Mouse (Mus musculus): ENCODE data around the gene Sinhcaf. TPM values are rescaled to one million over a fixed set of nuclear protein-coding genes. Genes with fewer than 3 reads are reported as not detected.
"Not testable (repeated sequence)": the region's sequence is repeated elsewhere in the genome, so short reads cannot be mapped to it uniquely, and the experiment has no call there.

The Sinhcaf gene
- polyA plus RNA-seq, 1 experiment from 2014 or later = 141 TPM

- ATAC-seq = no peak; the same call in 1 of the 2 replicates
- under 1% methylated on average over 25 of the region's 30 CpGs for WGBS
Measured at GRCm38 (mm10) chr6:148944344-148944766, 1.9 kb downstream of the Sinhcaf start.

GRCm38 (mm10) chr6:148943695-148944094 lies 2.6 kb downstream of the Sinhcaf start:
- no peaks in the 10 kb centered on the region for H3K9me3 ChIP-seq
- peak overlapping the region; percentile 94 for H3K4me3 ChIP-seq (replicated peaks)
- H3K36me3 ChIP-seq = no peaks in the 10 kb centered on the region
- WGBS = 10% methylated on average over 3 of the region's 3 CpGs
- H3K4me2 ChIP-seq (replicated peaks) = peak overlapping the region; percentile 70
- no peaks in the 10 kb centered on the region for H3K27me3 ChIP-seq
- peak overlapping the region; percentile 93 for H3K9ac ChIP-seq (replicated peaks)
- no peak for ATAC-seq
- H3K27ac ChIP-seq = no peak overlapping the region
- peaks cover 32% of the 10 kb centered on the region for H3K4me1 ChIP-seq (replicated peaks)

More at GRCm38 (mm10) chr6:148944344-148944766, 1.9 kb downstream of the Sinhcaf start:
- peak overlapping the region; percentile 80 for H3K27ac ChIP-seq
- peaks cover 32% of the 10 kb centered on the region for H3K4me1 ChIP-seq (replicated peaks)
- H3K9ac ChIP-seq (replicated peaks) = peak overlapping the region; percentile 93
- no peaks in the 10 kb centered on the region for H3K36me3 ChIP-seq
- no peaks in the 10 kb centered on the region for H3K27me3 ChIP-seq
- no peaks in the 10 kb centered on the region for H3K9me3 ChIP-seq
- H3K4me3 ChIP-seq (replicated peaks) = peak overlapping the region; percentile 94
- H3K4me2 ChIP-seq (replicated peaks) = peak overlapping the region; percentile 70

- ATAC-seq = no peak
- Histone ChIP-seq H3K36me3 (no peaks in the 10 kb centered on the region), H3K27ac (no peak overlapping the region), H3K4me3 (replicated peaks) (no peak overlapping the region), H3K9me3 (no peaks in the 10 kb centered on the region), H3K9ac (replicated peaks) (no peak overlapping the region), H3K4me1 (replicated peaks) (peaks cover 32% of the 10 kb centered on the region), H3K4me2 (replicated peaks) (peak overlapping the region; percentile 3; the same call in 1 of the 2 replicates), H3K27me3 (no peaks in the 10 kb centered on the region)
- WGBS = 74% methylated on average over 4 of the region's 4 CpGs
Measured at GRCm38 (mm10) chr6:148942406-148942805, 3.9 kb downstream of the Sinhcaf start.

GRCm38 (mm10) chr6:148941880-148942279 lies 4.4 kb downstream of the Sinhcaf start:
- H3K4me2 ChIP-seq (replicated peaks) = no peak overlapping the region
- WGBS = 45% methylated on average over 5 of the region's 5 CpGs

GRCm38 (mm10) chr6:148940383-148940782 lies 5.9 kb downstream of the Sinhcaf start:
- not testable (repeated sequence) for ATAC-seq; H3K4me2 ChIP-seq (replicated peaks); H3K36me3 ChIP-seq; H3K27ac ChIP-seq; H3K4me3 ChIP-seq (replicated peaks); H3K9ac ChIP-seq (replicated peaks); H3K27me3 ChIP-seq; H3K9me3 ChIP-seq
- peaks cover 30% of the 10 kb centered on the region for H3K4me1 ChIP-seq (replicated peaks)
- WGBS = 93% methylated on average over 2 of the region's 3 CpGs

More at GRCm38 (mm10) chr6:148941880-148942279, 4.4 kb downstream of the Sinhcaf start:
- Histone ChIP-seq H3K9me3 (no peaks in the 10 kb centered on the region), H3K27ac (no peak overlapping the region), H3K36me3 (no peaks in the 10 kb centered on the region), H3K4me3 (replicated peaks) (no peak overlapping the region), H3K9ac (replicated peaks) (no peak overlapping the region), H3K27me3 (no peaks in the 10 kb centered on the region), H3K4me1 (replicated peaks) (peaks cover 29% of the 10 kb centered on the region)
- ATAC-seq = no peak

- Histone ChIP-seq H3K4me2 (replicated peaks) (no peak overlapping the region), H3K27me3 (no peaks in the 10 kb centered on the region), H3K36me3 (no peaks in the 10 kb centered on the region), H3K9me3 (no peaks in the 10 kb centered on the region), H3K27ac (no peak overlapping the region), H3K4me3 (replicated peaks) (no peak overlapping the region), H3K9ac (replicated peaks) (no peak overlapping the region), H3K4me1 (replicated peaks) (peaks cover 21% of the 10 kb centered on the region)
- WGBS = 55% methylated on average over 1 of the region's 1 CpGs
- ATAC-seq = no peak
Measured at GRCm38 (mm10) chr6:148937693-148938092, 8.6 kb downstream of the Sinhcaf start.

- Histone ChIP-seq H3K4me3 (replicated peaks) (no peak overlapping the region), H3K4me1 (replicated peaks) (peaks cover 8% of the 10 kb centered on the region), H3K27me3 (no peaks in the 10 kb centered on the region), H3K9ac (replicated peaks) (no peak overlapping the region), H3K4me2 (replicated peaks) (no peak overlapping the region), H3K27ac (no peak overlapping the region), H3K36me3 (peaks cover 23% of the 10 kb centered on the region), H3K9me3 (no peaks in the 10 kb centered on the region)
- 69% methylated on average over 3 of the region's 3 CpGs for WGBS
- no peak for ATAC-seq
Measured at GRCm38 (mm10) chr6:148934961-148935590, 11.2 kb downstream of the Sinhcaf start.

- Histone ChIP-seq H3K9me3 (no peaks in the 10 kb centered on the region), H3K4me2 (replicated peaks) (no peak overlapping the region), H3K36me3 (peaks cover 52% of the 10 kb centered on the region), H3K4me1 (replicated peaks) (peaks cover 8% of the 10 kb centered on the region), H3K27ac (no peak overlapping the region), H3K4me3 (replicated peaks) (no peak overlapping the region), H3K9ac (replicated peaks) (no peak overlapping the region), H3K27me3 (no peaks in the 10 kb centered on the region)
- no peak for ATAC-seq
- WGBS = 89% methylated on average over 6 of the region's 6 CpGs
Measured at GRCm38 (mm10) chr6:148931281-148931680, 15.0 kb downstream of the Sinhcaf start.

- Histone ChIP-seq H3K4me2 (replicated peaks) (no peak overlapping the region), H3K9ac (replicated peaks) (no peak overlapping the region), H3K4me1 (replicated peaks) (no peaks in the 10 kb centered on the region), H3K4me3 (replicated peaks) (no peak overlapping the region), H3K36me3 (peaks cover 22% of the 10 kb centered on the region), H3K27ac (no peak overlapping the region), H3K27me3 (no peaks in the 10 kb centered on the region), H3K9me3 (no peaks in the 10 kb centered on the region)
- ATAC-seq = no peak
Measured at GRCm38 (mm10) chr6:148918841-148919398, 27.3 kb downstream of the Sinhcaf start.

- H3K9ac ChIP-seq (replicated peaks) = no peak overlapping the region
- no peak for ATAC-seq
- no peaks in the 10 kb centered on the region for H3K4me1 ChIP-seq (replicated peaks)
- WGBS = 91% methylated on average over 1 of the region's 1 CpGs
- no peak overlapping the region for H3K4me2 ChIP-seq (replicated peaks)
- no peaks in the 10 kb centered on the region for H3K9me3 ChIP-seq
- no peaks in the 10 kb centered on the region for H3K27me3 ChIP-seq
- H3K27ac ChIP-seq = no peak overlapping the region
- H3K36me3 ChIP-seq = peaks cover 14% of the 10 kb centered on the region
- H3K4me3 ChIP-seq (replicated peaks) = no peak overlapping the region
Measured at GRCm38 (mm10) chr6:148917672-148918071, 28.6 kb downstream of the Sinhcaf start.

- H3K4me3 ChIP-seq (replicated peaks) = no peak overlapping the region
Measured at GRCm38 (mm10) chr6:148916817-148917216, 29.4 kb downstream of the Sinhcaf start.

GRCm38 (mm10) chr6:148913938-148914337 lies 32.3 kb downstream of the Sinhcaf start:
- Histone ChIP-seq H3K36me3 (no peaks in the 10 kb centered on the region), H3K4me3 (replicated peaks) (no peak overlapping the region), H3K27me3 (no peaks in the 10 kb centered on the region), H3K27ac (no peak overlapping the region), H3K4me2 (replicated peaks) (no peak overlapping the region), H3K9me3 (no peaks in the 10 kb centered on the region), H3K4me1 (replicated peaks) (no peaks in the 10 kb centered on the region), H3K9ac (replicated peaks) (no peak overlapping the region)
- peak; percentile 73 for ATAC-seq
- 9% methylated on average over 2 of the region's 2 CpGs for WGBS

More at GRCm38 (mm10) chr6:148916817-148917216, 29.4 kb downstream of the Sinhcaf start:
- no peak for ATAC-seq
- WGBS = 35% methylated on average over 3 of the region's 3 CpGs
- H3K4me2 ChIP-seq (replicated peaks) = no peak overlapping the region
- H3K27ac ChIP-seq = no peak overlapping the region
- H3K27me3 ChIP-seq = no peaks in the 10 kb centered on the region
- H3K4me1 ChIP-seq (replicated peaks) = no peaks in the 10 kb centered on the region
- H3K9ac ChIP-seq (replicated peaks) = no peak overlapping the region
- peaks cover 14% of the 10 kb centered on the region for H3K36me3 ChIP-seq
- H3K9me3 ChIP-seq = no peaks in the 10 kb centered on the region

All from midbrain, embryonic 13.5 days (tissue).